Mouse (Mus musculus) hindbrain, embryonic 11.5 days (tissue): ENCODE results near the gene Trio. TPM values are rescaled to one million over a fixed set of nuclear protein-coding genes. Genes with fewer than 3 reads are reported as not detected.
A peak's percentile ranks its signal among the peaks of the same experiment; 100 is the strongest.

Source experiments
- ATAC-seq: fragments of 200-750 bp; cut with Nextera tagmentation; 2 replicates; pipeline ENCODE4 v1.8.0; 2017; ENCODE audit warnings: mild to moderate bottlenecking, moderate TSS enrichment, moderate library complexity; ENCODE audit not compliant: low FRiP score
- DNase-seq: peaks from one replicate; pipeline ENCODE4 v3.0.0-alpha.2; 2015; ENCODE audit warnings: low spot score
- H3K27ac ChIP-seq: fragments of 300-500 bp; sonication (generic); 2 replicates; pipeline ENCODE4 v1.5.1; 2014; ENCODE audit warnings: mild to moderate bottlenecking, low read depth, low read length
- H3K27me3 ChIP-seq: fragments of 300-500 bp; sonication (generic); 2 replicates; pipeline ENCODE4 v1.6.1; 2014; ENCODE audit warnings: mild to moderate bottlenecking, low read length, moderate library complexity, mixed read lengths; ENCODE audit not compliant: control insufficient read depth, insufficient read depth
- H3K36me3 ChIP-seq: fragments of 300-500 bp; sonication (generic); 2 replicates; pipeline ENCODE4 v1.6.1; 2014; ENCODE audit warnings: mild to moderate bottlenecking, low read length, moderate library complexity, mixed read lengths; ENCODE audit not compliant: control insufficient read depth, insufficient read depth
- H3K4me1 ChIP-seq: fragments of 300-500 bp; sonication (generic); replicated peaks from 2 replicates; pipeline ENCODE4 v1.6.1; 2014; ENCODE audit warnings: low read length, mixed read lengths; ENCODE audit not compliant: control insufficient read depth, insufficient read depth
- H3K4me2 ChIP-seq: fragments of 300-500 bp; sonication (generic); replicated peaks from 2 replicates; pipeline ENCODE4 v1.6.1; 2014; ENCODE audit warnings: mild to moderate bottlenecking, low read depth, low read length
- H3K4me3 ChIP-seq: fragments of 300-500 bp; sonication (generic); 2 replicates; pipeline ENCODE4 v1.5.1; 2014; ENCODE audit warnings: low read depth, low read length
- H3K9ac ChIP-seq: fragments of 300-500 bp; sonication (generic); 2 replicates; pipeline ENCODE4 v1.6.1; 2014; ENCODE audit warnings: low read depth, low read length
- H3K9me3 ChIP-seq: fragments of 300-500 bp; sonication (generic); 2 replicates; pipeline ENCODE4 v1.6.1; 2016; ENCODE audit warnings: low read length; ENCODE audit not compliant: control insufficient read depth
- WGBS: fragments of 180-500 bp; shearing (Covaris S2); extraction: QIAGEN DNeasy Blood & Tissue Kit; methylation state at CpG from one replicate; pipeline ENCODE4 v1.1.7; 2014; 5-methylcytosine and 5-hydroxymethylcytosine counted together
- polyA plus RNA-seq: library from polyadenylated mRNA; unstranded; fragments of >200 nt; fragmentation: Nextera tagmentation; extraction: Ambion mirVana; gene quantifications from 2 replicates; pipeline ENCODE4 v1.2.1, GENCODE M21; 2014

The Trio gene
- polyA plus RNA-seq, 1 experiment from 2014 or later = 49.8 TPM

- Histone ChIP-seq H3K4me3 (no peak overlapping the region), H3K9ac (no peak overlapping the region), H3K9me3 (no peaks in the 10 kb centered on the region), H3K4me2 (no peak overlapping the region), H3K27me3 (no peaks in the 10 kb centered on the region), H3K36me3 (no peaks in the 10 kb centered on the region), H3K27ac (no peak overlapping the region), H3K4me1 (peaks cover 26% of the 10 kb centered on the region)
- no peak for ATAC-seq
- no peak for DNase-seq
- WGBS = 66% methylated on average over 4 of the region's 4 CpGs
Observed at GRCm38 (mm10) chr15:28001299-28001698, 24.3 kb downstream of the Trio start.

GRCm38 (mm10) chr15:27998621-27999359 lies 26.9 kb downstream of the Trio start:
- Histone ChIP-seq H3K9ac (no peak overlapping the region), H3K36me3 (no peaks in the 10 kb centered on the region), H3K9me3 (no peaks in the 10 kb centered on the region), H3K4me2 (no peak overlapping the region), H3K27ac (no peak overlapping the region), H3K27me3 (no peaks in the 10 kb centered on the region), H3K4me3 (no peak overlapping the region), H3K4me1 (peaks cover 32% of the 10 kb centered on the region)
- DNase-seq (peak; percentile 23), ATAC-seq (no peak)
- WGBS = 11% methylated on average over 8 of the region's 8 CpGs

- ATAC-seq = peak; percentile 25; the same call in 1 of the 2 replicates
- Histone ChIP-seq H3K4me3 (no peak overlapping the region), H3K27me3 (no peaks in the 10 kb centered on the region), H3K27ac (no peak overlapping the region), H3K9ac (no peak overlapping the region), H3K4me1 (peaks cover 32% of the 10 kb centered on the region), H3K4me2 (no peak overlapping the region), H3K36me3 (no peaks in the 10 kb centered on the region), H3K9me3 (no peaks in the 10 kb centered on the region)
- DNase-seq = peak; percentile 31
- 5% methylated on average over 8 of the region's 8 CpGs for WGBS
Observed at GRCm38 (mm10) chr15:27997917-27998316, 27.7 kb downstream of the Trio start.

GRCm38 (mm10) chr15:27997391-27997841 lies 28.2 kb downstream of the Trio start:
- H3K27ac ChIP-seq = no peak overlapping the region
- no peaks in the 10 kb centered on the region for H3K9me3 ChIP-seq
- H3K27me3 ChIP-seq = no peaks in the 10 kb centered on the region
- H3K4me2 ChIP-seq = no peak overlapping the region
- WGBS = 32% methylated on average over 9 of the region's 9 CpGs
- peaks cover 30% of the 10 kb centered on the region for H3K4me1 ChIP-seq
- H3K9ac ChIP-seq = no peak overlapping the region
- DNase-seq (peak; percentile 29), ATAC-seq (peak; percentile 16; the same call in 1 of the 2 replicates)
- no peaks in the 10 kb centered on the region for H3K36me3 ChIP-seq
- H3K4me3 ChIP-seq = no peak overlapping the region

- H3K9me3 ChIP-seq = no peaks in the 10 kb centered on the region
- no peak for DNase-seq
- H3K4me3 ChIP-seq = no peak overlapping the region
- no peak overlapping the region for H3K4me2 ChIP-seq
- ATAC-seq = no peak
- H3K36me3 ChIP-seq = no peaks in the 10 kb centered on the region
- H3K27me3 ChIP-seq = no peaks in the 10 kb centered on the region
- H3K4me1 ChIP-seq = peaks cover 27% of the 10 kb centered on the region
- WGBS = 91% methylated on average over 4 of the region's 4 CpGs
- no peak overlapping the region for H3K27ac ChIP-seq
- H3K9ac ChIP-seq = no peak overlapping the region
Observed at GRCm38 (mm10) chr15:27996750-27997149, 28.9 kb downstream of the Trio start.

GRCm38 (mm10) chr15:27995421-27995820 lies 30.2 kb downstream of the Trio start:
- Histone ChIP-seq H3K36me3 (no peaks in the 10 kb centered on the region), H3K4me3 (no peak overlapping the region), H3K4me1 (peaks cover 24% of the 10 kb centered on the region), H3K4me2 (no peak overlapping the region), H3K9ac (no peak overlapping the region), H3K9me3 (no peaks in the 10 kb centered on the region), H3K27me3 (no peaks in the 10 kb centered on the region), H3K27ac (no peak overlapping the region)
- ATAC-seq = no peak
- 16% methylated on average over 3 of the region's 3 CpGs for WGBS
- DNase-seq = peak; percentile 44

- H3K4me1 ChIP-seq = peaks cover 24% of the 10 kb centered on the region
- WGBS = 30% methylated on average over 13 of the region's 13 CpGs
- H3K4me3 ChIP-seq = no peak overlapping the region
- DNase-seq = peak; percentile 19
- no peaks in the 10 kb centered on the region for H3K9me3 ChIP-seq
- no peaks in the 10 kb centered on the region for H3K36me3 ChIP-seq
- H3K27me3 ChIP-seq = no peaks in the 10 kb centered on the region
- H3K9ac ChIP-seq = no peak overlapping the region
- ATAC-seq = no peak
- no peak overlapping the region for H3K27ac ChIP-seq
- H3K4me2 ChIP-seq = no peak overlapping the region
Observed at GRCm38 (mm10) chr15:27994870-27995269, 30.8 kb downstream of the Trio start.

GRCm38 (mm10) chr15:27993528-27993927 lies 32.1 kb downstream of the Trio start:
- no peaks in the 10 kb centered on the region for H3K27me3 ChIP-seq
- DNase-seq (no peak), ATAC-seq (no peak)
- H3K4me3 ChIP-seq = no peak overlapping the region
- H3K27ac ChIP-seq = no peak overlapping the region
- 61% methylated on average over 7 of the region's 7 CpGs for WGBS
- H3K4me1 ChIP-seq = peaks cover 19% of the 10 kb centered on the region
- no peaks in the 10 kb centered on the region for H3K36me3 ChIP-seq
- no peaks in the 10 kb centered on the region for H3K9me3 ChIP-seq
- H3K9ac ChIP-seq = no peak overlapping the region
- H3K4me2 ChIP-seq = no peak overlapping the region

- Histone ChIP-seq H3K4me1 (peaks cover 12% of the 10 kb centered on the region; the same call in 1 of the 2 replicates), H3K4me2 (no peak overlapping the region), H3K27me3 (no peaks in the 10 kb centered on the region), H3K9me3 (no peaks in the 10 kb centered on the region), H3K27ac (no peak overlapping the region), H3K4me3 (no peak overlapping the region), H3K36me3 (no peaks in the 10 kb centered on the region), H3K9ac (no peak overlapping the region)
- ATAC-seq (no peak), DNase-seq (no peak)
- 78% methylated on average over 5 of the region's 5 CpGs for WGBS
Observed at GRCm38 (mm10) chr15:27992596-27992995, 33.1 kb downstream of the Trio start.
